In the genomic region with DNA sequence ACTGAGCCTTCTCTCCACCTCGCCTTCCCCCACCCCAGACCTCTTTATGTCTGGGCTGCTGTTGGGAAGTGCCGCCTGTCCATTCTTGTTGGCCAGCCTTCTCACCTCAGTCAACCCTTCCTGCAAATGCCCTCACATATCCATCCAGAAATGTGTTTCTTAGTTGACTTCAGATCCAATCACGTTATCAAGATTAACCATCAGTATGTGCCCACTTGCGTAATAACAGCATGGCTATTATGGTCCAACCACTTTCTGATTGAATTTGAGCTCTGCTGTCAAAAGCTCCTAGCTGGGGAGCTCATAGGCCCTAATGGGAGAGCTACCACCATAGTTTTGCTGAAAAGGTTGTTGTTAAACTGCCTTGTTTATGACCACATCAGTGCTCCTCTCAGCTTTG, we compare ENCODE assay signal across 23 mouse cellular contexts. TPM values are rescaled to one million over a fixed set of nuclear protein-coding genes. Genes with fewer than 3 reads are reported as not detected.
"Had no signal": no experiment of that assay in that cellular context is flagged by ENCODE, and none has a peak within 500 bp of the region (broad histone marks: within the 10 kb centered on the region; RNA-seq: fewer than 3 reads in every experiment).

No protein-coding gene starts in this region.

- H3K27me3 ChIP-seq: intestine, embryonic 15.5 days; kidney, embryonic 15.5 days; lung, embryonic 15.5 days; midbrain, embryonic 15.5 days; neural tube, embryonic 13.5 days; stomach, embryonic 15.5 days had no signal

- H3K9me3 ChIP-seq: intestine, embryonic 15.5 days; kidney, embryonic 15.5 days; lung, embryonic 15.5 days; midbrain, embryonic 10.5 days; midbrain, embryonic 15.5 days; neural tube, embryonic 13.5 days; stomach, embryonic 15.5 days had no signal

- H3K9ac ChIP-seq: intestine, embryonic 15.5 days; kidney, embryonic 15.5 days; lung, embryonic 15.5 days; midbrain, embryonic 15.5 days; neural tube, embryonic 13.5 days; stomach, embryonic 15.5 days had no signal

- H3K4me2 ChIP-seq: intestine, embryonic 15.5 days; kidney, embryonic 15.5 days; lung, embryonic 15.5 days; midbrain, embryonic 15.5 days; neural tube, embryonic 13.5 days; stomach, embryonic 15.5 days had no signal

- H3K36me3 ChIP-seq: intestine, embryonic 15.5 days; kidney, embryonic 15.5 days; lung, embryonic 15.5 days; midbrain, embryonic 10.5 days; midbrain, embryonic 15.5 days; neural tube, embryonic 13.5 days; stomach, embryonic 15.5 days had no signal

- DNase-seq: kidney, adult 11 months; kidney, adult 8-10 months; kidney, postnatal 10 days; kidney, postnatal 36 days; layer of hippocampus, postnatal 36 days; lung, adult 18-20 months; lung, postnatal 10 days; lung, postnatal 36 days; retina, postnatal 1 day; right cerebral cortex, postnatal 25 days; spleen, adult 18-20 months; thymus, postnatal 25 days had no signal

- H3K4me3 ChIP-seq: intestine, embryonic 15.5 days; kidney, embryonic 15.5 days; left cerebral cortex, adult 2 months; lung, embryonic 15.5 days; megakaryocyte, embryonic 14.5 days; midbrain, embryonic 10.5 days; midbrain, embryonic 15.5 days; neural tube, embryonic 13.5 days; stomach, embryonic 15.5 days had no signal

- H3K4me1 ChIP-seq: kidney, embryonic 15.5 days; lung, embryonic 15.5 days; midbrain, embryonic 10.5 days; midbrain, embryonic 15.5 days; neural tube, embryonic 13.5 days; stomach, embryonic 15.5 days had no signal

- ATAC-seq: intestine, embryonic 15.5 days; midbrain, embryonic 15.5 days had no signal

- H3K27ac ChIP-seq: intestine, embryonic 15.5 days; kidney, embryonic 15.5 days; left cerebral cortex, adult 2 months; lung, embryonic 15.5 days; midbrain, embryonic 10.5 days; midbrain, embryonic 15.5 days; neural tube, embryonic 13.5 days; stomach, embryonic 15.5 days had no signal

RNA-seq across cellular contexts. Expression of gene Cyp1a2, which starts 12.5 kb away (rescaled TPM):
- polyA plus RNA-seq: intestine, embryonic 15.5 days; kidney, embryonic 15.5 days; limb, embryonic 11.5 days; limb, embryonic 14.5 days; lung, embryonic 15.5 days; midbrain, embryonic 10.5 days; midbrain, embryonic 15.5 days; neural tube, embryonic 13.5 days; stomach, embryonic 15.5 days had no signal

RNA-seq across cellular contexts. Expression of gene Cyp1a1, which starts 16.7 kb away (rescaled TPM):
- polyA plus RNA-seq: intestine, embryonic 15.5 days; limb, embryonic 11.5 days; stomach, embryonic 15.5 days had no signal

RNA-seq across cellular contexts. Expression of gene Lman1l, which starts 50.5 kb away (rescaled TPM):
- polyA plus RNA-seq: intestine, embryonic 15.5 days; kidney, embryonic 15.5 days; limb, embryonic 11.5 days; limb, embryonic 14.5 days; lung, embryonic 15.5 days; midbrain, embryonic 15.5 days; neural tube, embryonic 13.5 days; stomach, embryonic 15.5 days had no signal
